Mouse (Mus musculus): ENCODE results near the gene Cep164. TPM values are rescaled to one million over a fixed set of nuclear protein-coding genes. Genes with fewer than 3 reads are reported as not detected.
"Not testable (repeated sequence)": the region's sequence is repeated elsewhere in the genome, so short reads cannot be mapped to it uniquely, and the experiment has no call there.

Cep164 gene
- polyA plus RNA-seq, 1 experiment from 2014 or later, result 16.3 TPM

DNA sequence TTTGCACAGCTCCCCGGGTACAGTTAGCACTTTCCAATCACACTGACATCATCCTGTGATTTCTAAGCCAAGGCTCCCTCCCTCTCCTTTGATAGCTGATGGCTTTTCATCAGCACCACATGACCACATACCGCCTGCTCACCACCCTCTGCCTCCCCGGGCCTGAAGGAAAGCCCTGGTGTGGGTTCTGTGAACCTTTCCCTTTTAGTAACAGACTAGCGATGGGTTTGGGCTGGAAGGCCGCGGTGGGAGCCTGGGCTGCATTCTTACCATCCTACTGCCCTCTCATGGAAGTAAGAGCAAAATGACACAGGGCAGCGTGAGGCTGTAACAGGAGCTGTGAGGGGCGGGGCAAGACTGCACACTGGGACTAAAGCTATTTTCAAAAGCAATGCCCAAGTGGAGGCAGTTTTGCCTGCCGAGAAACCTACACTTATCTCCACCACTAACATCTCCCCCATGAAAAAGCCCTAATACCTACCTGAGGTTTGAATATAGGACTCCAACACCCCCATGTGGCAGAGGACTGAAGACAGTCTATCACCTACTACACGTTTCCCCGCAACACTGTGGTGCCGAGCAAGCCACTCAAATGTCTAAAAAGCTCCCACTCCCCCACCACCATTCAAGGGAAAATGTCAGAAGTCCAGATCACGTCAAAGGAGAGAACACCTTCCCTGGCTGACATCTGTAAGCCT, 29.9 kb downstream of the Cep164 start:
- Histone ChIP-seq H3K36me3 (peaks cover 24% of the 10 kb centered on the region), H3K27me3 (replicated peaks) (no peaks in the 10 kb centered on the region), H3K4me3 (no peak overlapping the region), H3K9ac (no peak overlapping the region), H3K9me3 (no peaks in the 10 kb centered on the region), H3K27ac (no peak overlapping the region), H3K4me1 (peaks cover 16% of the 10 kb centered on the region; the same call in 1 of the 2 replicates), H3K4me2 (replicated peaks) (no peak overlapping the region; the same call in 1 of the 2 replicates)
- no peak for ATAC-seq (ENCODE audit: low FRiP score, low read depth)
- 21% methylated on average over 13 of the region's 13 CpGs for WGBS

DNA sequence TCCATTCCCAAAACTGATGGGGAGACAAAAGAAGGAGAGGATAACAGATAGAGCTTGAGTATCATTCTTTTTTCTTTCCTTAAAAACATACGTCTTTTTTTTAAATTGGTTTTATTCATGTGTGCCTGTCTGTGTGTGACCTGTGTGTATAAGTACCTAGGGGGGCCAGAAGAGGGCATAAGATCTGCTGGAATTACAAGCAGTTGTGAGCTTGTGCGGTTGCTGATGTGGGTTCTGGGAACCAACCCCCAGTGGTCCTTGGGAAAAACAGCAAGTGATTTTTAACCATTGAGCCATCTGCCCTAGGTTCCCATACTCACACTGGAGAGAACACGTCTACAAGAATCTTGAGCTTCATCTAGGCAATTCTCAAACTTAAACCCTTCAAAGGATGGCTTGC, 31.2 kb downstream of the Cep164 start:
- Histone ChIP-seq H3K36me3 (peaks cover 26% of the 10 kb centered on the region), H3K9ac (no peak overlapping the region), H3K9me3 (no peaks in the 10 kb centered on the region), H3K4me1 (peaks cover 16% of the 10 kb centered on the region; the same call in 1 of the 2 replicates), H3K4me3 (no peak overlapping the region), H3K27ac (no peak overlapping the region), H3K4me2 (replicated peaks) (no peak overlapping the region), H3K27me3 (replicated peaks) (no peaks in the 10 kb centered on the region)
- 88% methylated on average over 3 of the region's 3 CpGs for WGBS
- no peak for ATAC-seq (ENCODE audit: low FRiP score, low read depth)

GRCm38 (mm10) chr9:45795722-45796121, 32.8 kb downstream of the Cep164 start:
- WGBS, result 88% methylated on average over 5 of the region's 5 CpGs
- Histone ChIP-seq H3K27me3 (replicated peaks) (no peaks in the 10 kb centered on the region), H3K9me3 (no peaks in the 10 kb centered on the region), H3K4me3 (no peak overlapping the region), H3K36me3 (peaks cover 22% of the 10 kb centered on the region), H3K4me1 (peaks cover 16% of the 10 kb centered on the region; the same call in 1 of the 2 replicates), H3K4me2 (replicated peaks) (no peak overlapping the region), H3K9ac (no peak overlapping the region), H3K27ac (no peak overlapping the region)
- ATAC-seq (ENCODE audit: low FRiP score, low read depth), result no peak

GRCm38 (mm10) chr9:45793697-45794096, 34.8 kb downstream of the Cep164 start:
- no peaks in the 10 kb centered on the region for H3K27me3 ChIP-seq (replicated peaks)
- no peak overlapping the region for H3K9ac ChIP-seq
- no peak overlapping the region for H3K4me3 ChIP-seq
- H3K4me1 ChIP-seq, result peaks cover 9% of the 10 kb centered on the region; the same call in 1 of the 2 replicates
- H3K9me3 ChIP-seq, result no peaks in the 10 kb centered on the region
- peaks cover 24% of the 10 kb centered on the region for H3K36me3 ChIP-seq
- no peak for ATAC-seq (ENCODE audit: low FRiP score, low read depth)
- H3K27ac ChIP-seq, result no peak overlapping the region
- no peak overlapping the region for H3K4me2 ChIP-seq (replicated peaks)
- WGBS, result 82% methylated on average over 6 of the region's 6 CpGs

GRCm38 (mm10) chr9:45792235-45792634, 36.3 kb downstream of the Cep164 start:
- Histone ChIP-seq H3K4me3 (no peak overlapping the region), H3K36me3 (peaks cover 26% of the 10 kb centered on the region), H3K27ac (no peak overlapping the region), H3K9me3 (no peaks in the 10 kb centered on the region), H3K4me1 (no peaks in the 10 kb centered on the region), H3K9ac (no peak overlapping the region), H3K4me2 (replicated peaks) (no peak overlapping the region), H3K27me3 (replicated peaks) (no peaks in the 10 kb centered on the region)
- ATAC-seq (ENCODE audit: low FRiP score, low read depth), result no peak
- WGBS, result 89% methylated on average over 1 of the region's 1 CpGs

- no peak overlapping the region for H3K27ac ChIP-seq
Observed at GRCm38 (mm10) chr9:45791456-45792142, 36.9 kb downstream of the Cep164 start.

GRCm38 (mm10) chr9:45788405-45788804, 40.1 kb downstream of the Cep164 start:
- H3K27me3 ChIP-seq (replicated peaks), result no peaks in the 10 kb centered on the region
- H3K4me1 ChIP-seq, result no peaks in the 10 kb centered on the region
- WGBS, result 65% methylated on average over 5 of the region's 5 CpGs
- no peak overlapping the region for H3K9ac ChIP-seq
- peaks cover 27% of the 10 kb centered on the region for H3K36me3 ChIP-seq
- no peak overlapping the region for H3K27ac ChIP-seq
- H3K9me3 ChIP-seq, result no peaks in the 10 kb centered on the region
- no peak for ATAC-seq (ENCODE audit: low FRiP score, low read depth)
- no peak overlapping the region for H3K4me3 ChIP-seq
- no peak overlapping the region for H3K4me2 ChIP-seq (replicated peaks)

More at GRCm38 (mm10) chr9:45791456-45792142, 36.9 kb downstream of the Cep164 start:
- WGBS, result 80% methylated on average over 8 of the region's 8 CpGs
- Histone ChIP-seq H3K9me3 (no peaks in the 10 kb centered on the region), H3K27me3 (replicated peaks) (no peaks in the 10 kb centered on the region), H3K4me1 (no peaks in the 10 kb centered on the region), H3K9ac (no peak overlapping the region), H3K4me2 (replicated peaks) (no peak overlapping the region), H3K36me3 (peaks cover 30% of the 10 kb centered on the region), H3K4me3 (no peak overlapping the region)
- no peak for ATAC-seq (ENCODE audit: low FRiP score, low read depth)

DNA sequence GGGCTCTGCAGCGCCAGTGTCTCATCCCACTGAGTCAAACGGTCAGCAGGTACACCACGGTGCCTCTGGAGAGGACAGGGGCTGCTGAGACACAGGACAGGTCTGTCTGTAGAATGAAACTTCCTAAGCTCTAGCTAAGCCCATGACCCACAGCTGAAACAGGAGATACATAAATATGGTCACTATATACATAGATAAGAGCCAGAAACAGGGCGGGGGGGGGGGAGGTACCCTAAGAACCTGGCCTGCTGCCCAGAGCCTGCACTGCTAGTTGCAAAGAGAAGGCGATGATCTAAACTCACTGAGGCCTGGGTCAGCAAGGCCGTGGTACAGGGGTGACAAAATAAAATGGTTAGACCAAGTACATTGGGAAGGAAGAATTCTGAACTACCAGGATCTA, 40.9 kb downstream of the Cep164 start:
- Histone ChIP-seq H3K4me2 (replicated peaks) (no peak overlapping the region), H3K27me3 (replicated peaks) (no peaks in the 10 kb centered on the region), H3K4me1 (no peaks in the 10 kb centered on the region), H3K4me3 (no peak overlapping the region), H3K27ac (no peak overlapping the region), H3K9ac (no peak overlapping the region), H3K36me3 (peaks cover 27% of the 10 kb centered on the region), H3K9me3 (no peaks in the 10 kb centered on the region)
- no peak for ATAC-seq (ENCODE audit: low FRiP score, low read depth)
- WGBS, result 88% methylated on average over 6 of the region's 6 CpGs

DNA sequence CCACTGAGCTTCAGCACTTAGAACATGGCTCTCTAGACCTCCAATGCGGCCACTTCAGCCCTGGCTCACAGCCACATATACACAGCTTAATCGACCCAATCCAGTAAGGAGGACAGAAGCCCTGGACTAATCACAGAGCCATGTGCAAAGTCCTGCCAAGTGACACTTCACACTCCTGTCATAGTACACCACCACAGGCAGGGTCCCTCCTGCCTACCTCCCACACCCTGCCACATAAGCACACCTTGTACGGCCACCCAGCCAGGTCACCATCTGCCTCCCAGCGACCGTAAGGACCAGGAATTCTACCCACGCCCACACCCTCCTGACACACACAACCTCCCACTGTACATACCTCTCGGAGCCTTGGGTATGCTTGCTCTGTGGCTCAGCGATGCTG, 41.4 kb downstream of the Cep164 start:
- ATAC-seq (ENCODE audit: low FRiP score, low read depth), result no peak
- WGBS, result 94% methylated on average over 8 of the region's 8 CpGs
- Histone ChIP-seq H3K4me2 (replicated peaks) (no peak overlapping the region), H3K36me3 (peaks cover 27% of the 10 kb centered on the region), H3K9ac (no peak overlapping the region), H3K27ac (no peak overlapping the region), H3K9me3 (no peaks in the 10 kb centered on the region), H3K4me3 (no peak overlapping the region), H3K4me1 (no peaks in the 10 kb centered on the region), H3K27me3 (replicated peaks) (no peaks in the 10 kb centered on the region)

DNA sequence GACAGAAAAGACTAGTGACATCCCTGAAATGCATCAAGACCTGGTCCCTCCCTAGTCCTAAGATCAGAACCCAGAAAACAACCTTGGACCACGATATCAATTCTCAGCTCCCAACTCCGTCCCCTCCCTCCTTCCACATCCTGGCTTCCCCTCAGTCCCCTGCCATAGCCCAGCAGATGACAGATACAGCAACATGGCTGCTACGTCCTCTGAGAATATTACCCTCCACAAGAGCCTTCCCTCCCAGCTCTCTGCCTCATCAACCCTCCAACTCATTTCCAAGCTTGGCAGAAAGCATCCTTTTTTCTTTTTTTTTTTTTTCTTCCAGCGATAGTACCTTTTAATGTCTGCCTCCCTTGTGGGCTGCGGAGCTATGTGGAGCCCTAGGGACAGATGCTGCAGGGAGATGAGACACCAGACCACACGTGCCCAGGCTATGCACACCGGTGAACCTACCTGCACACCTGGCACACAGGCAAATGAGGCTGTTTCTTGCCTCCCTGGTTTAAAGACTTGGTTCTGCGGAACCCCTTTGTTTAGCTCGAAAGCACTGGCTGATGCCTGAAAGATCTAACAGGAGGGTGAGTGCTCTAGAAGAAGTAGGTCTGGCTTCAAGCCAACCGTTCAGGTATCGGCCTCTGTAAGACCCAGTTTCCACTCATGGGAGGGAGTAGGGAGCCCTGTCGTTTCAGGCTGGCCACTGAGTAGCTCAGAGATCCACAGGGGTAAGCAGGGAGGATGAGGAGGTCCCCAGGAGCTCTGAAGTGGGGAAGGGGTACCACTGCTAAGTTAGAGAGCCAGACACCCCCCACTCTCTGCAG, 45.0 kb downstream of the Cep164 start:
- no peak for ATAC-seq (ENCODE audit: low FRiP score, low read depth)
- Histone ChIP-seq H3K27ac (no peak overlapping the region), H3K9ac (no peak overlapping the region), H3K9me3 (no peaks in the 10 kb centered on the region), H3K27me3 (replicated peaks) (no peaks in the 10 kb centered on the region), H3K4me2 (replicated peaks) (no peak overlapping the region), H3K36me3 (peaks cover 32% of the 10 kb centered on the region), H3K4me1 (no peaks in the 10 kb centered on the region), H3K4me3 (no peak overlapping the region)
- WGBS, result 85% methylated on average over 12 of the region's 12 CpGs

- Histone ChIP-seq H3K36me3 (peaks cover 49% of the 10 kb centered on the region), H3K4me2 (replicated peaks) (no peak overlapping the region), H3K9ac (no peak overlapping the region), H3K4me1 (no peaks in the 10 kb centered on the region), H3K4me3 (no peak overlapping the region), H3K27ac (no peak overlapping the region), H3K27me3 (replicated peaks) (no peaks in the 10 kb centered on the region), H3K9me3 (no peaks in the 10 kb centered on the region)
- no peak for ATAC-seq (ENCODE audit: low FRiP score, low read depth)
- whole genome bisulfite sequencing, result 88% methylated on average over 6 of the region's 6 CpGs
Observed at GRCm38 (mm10) chr9:45779201-45779600, 49.3 kb downstream of the Cep164 start.

- not testable (repeated sequence) for ATAC-seq (ENCODE audit: low FRiP score, low read depth)
- WGBS, result 82% methylated on average over 3 of the region's 3 CpGs
Observed at GRCm38 (mm10) chr9:45776176-45776575, 52.3 kb downstream of the Cep164 start.

More at GRCm38 (mm10) chr9:45776176-45776575, 52.3 kb downstream of the Cep164 start:
- peaks cover 75% of the 10 kb centered on the region for H3K36me3 ChIP-seq
- not testable (repeated sequence) for H3K4me1 ChIP-seq; H3K4me3 ChIP-seq; H3K27me3 ChIP-seq (replicated peaks); H3K9ac ChIP-seq; H3K27ac ChIP-seq; H3K9me3 ChIP-seq; H3K4me2 ChIP-seq (replicated peaks)

Measured in neural tube, embryonic 12.5 days (tissue).